Mouse (Mus musculus): ENCODE data around the gene Ager. TPM values are rescaled to one million over a fixed set of nuclear protein-coding genes. Genes with fewer than 3 reads are reported as not detected.

Gene Ager
- polyA plus RNA-seq, 1 experiment from 2014 or later, result 1.4 TPM

GRCm38 (mm10) chr17:34637459-34637858 is 39.8 kb downstream of the Ager start:
- 63% methylated on average over 3 of the region's 3 CpGs for WGBS (ENCODE audit: insufficient replicate concordance)
- no peak overlapping the region for H3K4me3 ChIP-seq (ENCODE audit: low read depth, low read length)
- ATAC-seq, result no peak

GRCm38 (mm10) chr17:34639461-34640255 is 42.0 kb downstream of the Ager start:
- 67% methylated on average over 7 of the region's 7 CpGs for WGBS (ENCODE audit: insufficient replicate concordance)
- ATAC-seq, result 0 out of 2 replicates have a peak, but pooled peaks have one; percentile 27

More at GRCm38 (mm10) chr17:34637459-34637858, 39.8 kb downstream of the Ager start:
- Histone ChIP-seq H3K36me3 (replicated peaks; ENCODE audit: insufficient read depth, low read length) (no peaks in the 10 kb centered on the region), H3K27me3 (ENCODE audit: insufficient read depth, low read length) (peaks cover under 1% of the 10 kb centered on the region; the same call in 1 of the 2 replicates), H3K27ac (ENCODE audit: low read depth) (0 out of 2 replicates have a peak overlapping the region, but pooled peaks have one; percentile 11), H3K9ac (replicated peaks) (no peak overlapping the region), H3K4me2 (ENCODE audit: low read depth, low read length) (peak overlapping the region; percentile 22; the same call in 1 of the 2 replicates), H3K4me1 (ENCODE audit: insufficient read depth) (peaks cover 5% of the 10 kb centered on the region), H3K9me3 (ENCODE audit: low read length) (no peaks in the 10 kb centered on the region; the same call in 1 of the 2 replicates)
- TF ChIP-seq EP300 (IDR thresholded peaks at IDR 0.05; ENCODE audit: low read depth), result no peak
- TF ChIP-seq CTCF (IDR thresholded peaks at IDR 0.05; ENCODE audit: low read depth), result no peak
- DNase-seq, result no peak

GRCm38 (mm10) chr17:34640778-34641601 is 43.3 kb downstream of the Ager start:
- Histone ChIP-seq H3K9ac (replicated peaks) (no peak overlapping the region), H3K4me1 (ENCODE audit: insufficient read depth) (peaks cover 24% of the 10 kb centered on the region), H3K36me3 (replicated peaks; ENCODE audit: insufficient read depth, low read length) (no peaks in the 10 kb centered on the region), H3K27ac (ENCODE audit: low read depth) (peak overlapping the region; percentile 29; the same call in 1 of the 2 replicates), H3K27me3 (ENCODE audit: insufficient read depth, low read length) (no peaks in the 10 kb centered on the region), H3K9me3 (ENCODE audit: low read length) (no peaks in the 10 kb centered on the region), H3K4me2 (ENCODE audit: low read depth, low read length) (no peak overlapping the region), H3K4me3 (ENCODE audit: low read depth, low read length) (no peak overlapping the region)
- peak; percentile 28 for TF ChIP-seq CTCF (IDR thresholded peaks at IDR 0.05; ENCODE audit: low read depth)
- no peak for TF ChIP-seq EP300 (IDR thresholded peaks at IDR 0.05; ENCODE audit: low read depth)
- DNase-seq, result peak; percentile 14
- WGBS (ENCODE audit: insufficient replicate concordance), result 39% methylated on average over 11 of the region's 11 CpGs
- ATAC-seq, result no peak

More at GRCm38 (mm10) chr17:34639461-34640255, 42.0 kb downstream of the Ager start:
- Histone ChIP-seq H3K9me3 (ENCODE audit: low read length) (no peaks in the 10 kb centered on the region), H3K27me3 (ENCODE audit: insufficient read depth, low read length) (no peaks in the 10 kb centered on the region), H3K4me2 (ENCODE audit: low read depth, low read length) (no peak overlapping the region), H3K9ac (replicated peaks) (no peak overlapping the region), H3K27ac (ENCODE audit: low read depth) (peak overlapping the region; percentile 74), H3K4me3 (ENCODE audit: low read depth, low read length) (no peak overlapping the region), H3K36me3 (replicated peaks; ENCODE audit: insufficient read depth, low read length) (no peaks in the 10 kb centered on the region), H3K4me1 (ENCODE audit: insufficient read depth) (peaks cover 13% of the 10 kb centered on the region)
- TF ChIP-seq EP300 (IDR thresholded peaks at IDR 0.05; ENCODE audit: low read depth) (no peak), CTCF (IDR thresholded peaks at IDR 0.05; ENCODE audit: low read depth) (no peak)
- DNase-seq, result no peak

- H3K9me3 ChIP-seq (ENCODE audit: low read length), result no peaks in the 10 kb centered on the region
- peaks cover 32% of the 10 kb centered on the region for H3K4me1 ChIP-seq (ENCODE audit: insufficient read depth)
- no peaks in the 10 kb centered on the region for H3K27me3 ChIP-seq (ENCODE audit: insufficient read depth, low read length)
- WGBS (ENCODE audit: insufficient replicate concordance), result 61% methylated on average over 3 of the region's 3 CpGs
- H3K4me2 ChIP-seq (ENCODE audit: low read depth, low read length), result no peak overlapping the region
- TF ChIP-seq CTCF (IDR thresholded peaks at IDR 0.05; ENCODE audit: low read depth), result no peak
- TF ChIP-seq EP300 (IDR thresholded peaks at IDR 0.05; ENCODE audit: low read depth), result no peak
- no peak overlapping the region for H3K9ac ChIP-seq (replicated peaks)
- DNase-seq (no peak), ATAC-seq (no peak)
- H3K4me3 ChIP-seq (ENCODE audit: low read depth, low read length), result no peak overlapping the region
- no peaks in the 10 kb centered on the region for H3K36me3 ChIP-seq (replicated peaks; ENCODE audit: insufficient read depth, low read length)
- H3K27ac ChIP-seq (ENCODE audit: low read depth), result no peak overlapping the region
These were observed 44.3 kb downstream of the Ager start for GRCm38 (mm10) chr17:34641945-34642344.

- DNase-seq (no peak), ATAC-seq (no peak)
- H3K36me3 ChIP-seq (replicated peaks; ENCODE audit: insufficient read depth, low read length), result no peaks in the 10 kb centered on the region
- 69% methylated on average over 4 of the region's 4 CpGs for WGBS (ENCODE audit: insufficient replicate concordance)
- H3K27me3 ChIP-seq (ENCODE audit: insufficient read depth, low read length), result no peaks in the 10 kb centered on the region
- no peak overlapping the region for H3K4me3 ChIP-seq (ENCODE audit: low read depth, low read length)
- TF ChIP-seq EP300 (IDR thresholded peaks at IDR 0.05; ENCODE audit: low read depth), result no peak
- no peak for TF ChIP-seq CTCF (IDR thresholded peaks at IDR 0.05; ENCODE audit: low read depth)
- H3K27ac ChIP-seq (ENCODE audit: low read depth), result no peak overlapping the region
- H3K9me3 ChIP-seq (ENCODE audit: low read length), result no peaks in the 10 kb centered on the region
- H3K4me1 ChIP-seq (ENCODE audit: insufficient read depth), result peaks cover 42% of the 10 kb centered on the region
- H3K9ac ChIP-seq (replicated peaks), result no peak overlapping the region
- H3K4me2 ChIP-seq (ENCODE audit: low read depth, low read length), result no peak overlapping the region
These were observed 45.7 kb downstream of the Ager start for GRCm38 (mm10) chr17:34643379-34643778.

- H3K9ac ChIP-seq (replicated peaks), result no peak overlapping the region
- H3K4me2 ChIP-seq (ENCODE audit: low read depth, low read length), result no peak overlapping the region
- peaks cover 44% of the 10 kb centered on the region for H3K4me1 ChIP-seq (ENCODE audit: insufficient read depth)
- 79% methylated on average over 10 of the region's 10 CpGs for WGBS (ENCODE audit: insufficient replicate concordance)
- no peaks in the 10 kb centered on the region; the same call in none of the 2 replicates for H3K36me3 ChIP-seq (replicated peaks; ENCODE audit: insufficient read depth, low read length)
- no peak overlapping the region for H3K27ac ChIP-seq (ENCODE audit: low read depth)
- no peaks in the 10 kb centered on the region for H3K9me3 ChIP-seq (ENCODE audit: low read length)
- TF ChIP-seq EP300 (IDR thresholded peaks at IDR 0.05; ENCODE audit: low read depth) (no peak), CTCF (IDR thresholded peaks at IDR 0.05; ENCODE audit: low read depth) (no peak)
- ATAC-seq, result no peak
- H3K27me3 ChIP-seq (ENCODE audit: insufficient read depth, low read length), result no peaks in the 10 kb centered on the region
- DNase-seq, result no peak
- H3K4me3 ChIP-seq (ENCODE audit: low read depth, low read length), result no peak overlapping the region
These were observed 46.3 kb downstream of the Ager start for GRCm38 (mm10) chr17:34643944-34644343.

Measured in liver, postnatal 0 days (tissue).